Mouse (Mus musculus) spleen, adult 18-20 months (tissue): ENCODE results near the gene Nfatc2.

Experiments used
- DNase-seq, 2 experiments: peaks; one replicate each; pipeline ENCODE4 v3.0.0; 2022; ENCODE audit warnings: mixed read lengths in 2 of 2

The Nfatc2 gene

GRCm38 (mm10) chr2:168527430-168527792, 74.0 kb downstream of the Nfatc2 start:
- DNase-seq = no peak

GRCm38 (mm10) chr2:168526547-168527429, 74.7 kb downstream of the Nfatc2 start:
- DNase-seq = no peak

GRCm38 (mm10) chr2:168525391-168526154, 75.9 kb downstream of the Nfatc2 start:
- no peak for DNase-seq

GRCm38 (mm10) chr2:168524905-168525381, 76.5 kb downstream of the Nfatc2 start:
- DNase-seq = peak in 1 of 2 experiments; percentile 37

GRCm38 (mm10) chr2:168522247-168522646, 79.2 kb downstream of the Nfatc2 start:
- DNase-seq = no peak

- no peak for DNase-seq
These were observed 80.7 kb downstream of the Nfatc2 start for GRCm38 (mm10) chr2:168520771-168521170.

GRCm38 (mm10) chr2:168519589-168519988, 81.9 kb downstream of the Nfatc2 start:
- no peak for DNase-seq

GRCm38 (mm10) chr2:168518256-168518659, 83.2 kb downstream of the Nfatc2 start:
- no peak for DNase-seq

- no peak for DNase-seq
These were observed 83.7 kb downstream of the Nfatc2 start for GRCm38 (mm10) chr2:168517774-168518173.

GRCm38 (mm10) chr2:168516717-168517116, 84.7 kb downstream of the Nfatc2 start:
- no peak for DNase-seq

- no peak for DNase-seq
These were observed 86.0 kb downstream of the Nfatc2 start for GRCm38 (mm10) chr2:168515466-168515865.

- no peak for DNase-seq
These were observed 87.3 kb downstream of the Nfatc2 start for GRCm38 (mm10) chr2:168514131-168514530.

- no peak for DNase-seq
These were observed 89.9 kb downstream of the Nfatc2 start for GRCm38 (mm10) chr2:168511529-168511928.

- DNase-seq = no peak
These were observed 92.8 kb downstream of the Nfatc2 start for GRCm38 (mm10) chr2:168508469-168509198.

GRCm38 (mm10) chr2:168504431-168505182, 96.8 kb downstream of the Nfatc2 start:
- DNase-seq = no peak

GRCm38 (mm10) chr2:168503735-168504134, 97.7 kb downstream of the Nfatc2 start:
- no peak for DNase-seq

- DNase-seq = no peak
These were observed 100.7 kb downstream of the Nfatc2 start for GRCm38 (mm10) chr2:168500750-168501149.

GRCm38 (mm10) chr2:168500244-168500643, 101.2 kb downstream of the Nfatc2 start:
- DNase-seq = no peak

GRCm38 (mm10) chr2:168491791-168492190, 109.7 kb downstream of the Nfatc2 start:
- DNase-seq = no peak

- no peak for DNase-seq
These were observed 111.5 kb downstream of the Nfatc2 start for GRCm38 (mm10) chr2:168489953-168490352.

GRCm38 (mm10) chr2:168488158-168488925, 113.1 kb downstream of the Nfatc2 start:
- DNase-seq = no peak
